Mouse (Mus musculus) forebrain, postnatal 0 days (tissue): ENCODE data around the gene Pwwp2b. TPM values are rescaled to one million over a fixed set of nuclear protein-coding genes. Genes with fewer than 3 reads are reported as not detected.

Experiments
- ATAC-seq: fragments of 200-750 bp; cut with Nextera tagmentation; 2 replicates; pipeline ENCODE4 v1.8.0; 2017; ENCODE audit warnings: mild to moderate bottlenecking, moderate library complexity
- DNase-seq: peaks from one replicate; pipeline ENCODE4 v3.0.0-alpha.2; 2015
- H3K27ac ChIP-seq: fragments of 300-500 bp; sonication (generic); 2 replicates; pipeline ENCODE4 v1.5.1; 2014; ENCODE audit warnings: low read depth, mild to moderate bottlenecking, antibody characterized with exemption, low read length, moderate library complexity, mixed read lengths
- H3K27me3 ChIP-seq: fragments of 300-500 bp; sonication (generic); 2 replicates; pipeline ENCODE4 v1.6.1; 2014; ENCODE audit warnings: mild to moderate bottlenecking, low read length, mixed read lengths; ENCODE audit not compliant: insufficient read depth
- H3K36me3 ChIP-seq: fragments of 300-500 bp; sonication (generic); 2 replicates; pipeline ENCODE4 v1.6.1; 2014; ENCODE audit warnings: mild to moderate bottlenecking, moderate library complexity; ENCODE audit not compliant: insufficient read depth
- H3K4me1 ChIP-seq: fragments of 300-500 bp; sonication (generic); 2 replicates; pipeline ENCODE4 v1.6.1; 2014; ENCODE audit warnings: antibody characterized with exemption; ENCODE audit not compliant: insufficient read depth
- H3K4me2 ChIP-seq: fragments of 300-500 bp; sonication (generic); 2 replicates; pipeline ENCODE4 v1.6.1; 2014; ENCODE audit warnings: low read depth, mild to moderate bottlenecking, moderate library complexity
- H3K4me3 ChIP-seq: fragments of 300-500 bp; sonication (generic); 2 replicates; pipeline ENCODE4 v1.5.1; 2014; ENCODE audit warnings: low read depth, low read length, mixed read lengths
- H3K9ac ChIP-seq: fragments of 300-500 bp; sonication (generic); 2 replicates; pipeline ENCODE4 v1.6.1; 2014; ENCODE audit warnings: mild to moderate bottlenecking
- H3K9me3 ChIP-seq: fragments of 300-500 bp; sonication (generic); 2 replicates; pipeline ENCODE4 v1.6.1; 2016; ENCODE audit warnings: low read length
- CTCF ChIP-seq: sonication (generic); IDR thresholded peaks from 2 replicates; pipeline ENCODE4 v1.5.1; 2016; ENCODE audit warnings: antibody characterized with exemption, control low read depth, low read depth
- whole genome bisulfite sequencing: fragments of 180-500 bp; shearing (Covaris S2); extraction: QIAGEN DNeasy Blood & Tissue Kit; methylation state at CpG from one replicate; pipeline ENCODE4 v1.1.7; 2014; 5-methylcytosine and 5-hydroxymethylcytosine counted together
- polyA plus RNA-seq: library from polyadenylated mRNA; unstranded; fragments of >200 nt; fragmentation: Nextera tagmentation; extraction: Ambion mirVana; gene quantifications from 2 replicates; pipeline ENCODE4 v1.2.1, GENCODE M21; 2015
- total RNA-seq: library from RNA; depleted of rRNA; stranded (reverse); fragments of >200 nt; gene quantifications from 2 replicates; pipeline ENCODE4 v1.2.3, GENCODE M21; 2014

The Pwwp2b gene
- total and polyA plus RNA-seq, 2 experiments from 2014 or later, result 4.3 to 6.3 TPM

- TF ChIP-seq CTCF, result no peak
- peak overlapping the region; percentile 98 for H3K4me2 ChIP-seq
- H3K4me1 ChIP-seq, result peaks cover 22% of the 10 kb centered on the region
- no peaks in the 10 kb centered on the region for H3K9me3 ChIP-seq
- no peaks in the 10 kb centered on the region; the same call in 1 of the 2 replicates for H3K27me3 ChIP-seq
- 42% methylated on average over 7 of the region's 7 CpGs for WGBS
- DNase-seq (no peak), ATAC-seq (no peak; the same call in 1 of the 2 replicates)
- H3K27ac ChIP-seq, result no peak overlapping the region
- peak overlapping the region; percentile 65; the same call in 1 of the 2 replicates for H3K4me3 ChIP-seq
- peak overlapping the region; percentile 72; the same call in 1 of the 2 replicates for H3K9ac ChIP-seq
- H3K36me3 ChIP-seq, result no peaks in the 10 kb centered on the region
These were observed 1.3 kb downstream of the Pwwp2b start for GRCm38 (mm10) chr7:139249406-139250210.

GRCm38 (mm10) chr7:139251881-139252301, 3.6 kb downstream of the Pwwp2b start:
- ATAC-seq, result no peak
- 63% methylated on average over 5 of the region's 5 CpGs for WGBS
- H3K4me1 ChIP-seq, result peaks cover 22% of the 10 kb centered on the region
- H3K4me2 ChIP-seq, result no peak overlapping the region
- no peaks in the 10 kb centered on the region; the same call in 1 of the 2 replicates for H3K27me3 ChIP-seq
- H3K36me3 ChIP-seq, result no peaks in the 10 kb centered on the region; the same call in 1 of the 2 replicates
- TF ChIP-seq CTCF, result no peak
- no peak overlapping the region for H3K27ac ChIP-seq
- H3K4me3 ChIP-seq, result no peak overlapping the region
- peak; percentile 43 for DNase-seq
- H3K9ac ChIP-seq, result no peak overlapping the region
- H3K9me3 ChIP-seq, result no peaks in the 10 kb centered on the region

DNA sequence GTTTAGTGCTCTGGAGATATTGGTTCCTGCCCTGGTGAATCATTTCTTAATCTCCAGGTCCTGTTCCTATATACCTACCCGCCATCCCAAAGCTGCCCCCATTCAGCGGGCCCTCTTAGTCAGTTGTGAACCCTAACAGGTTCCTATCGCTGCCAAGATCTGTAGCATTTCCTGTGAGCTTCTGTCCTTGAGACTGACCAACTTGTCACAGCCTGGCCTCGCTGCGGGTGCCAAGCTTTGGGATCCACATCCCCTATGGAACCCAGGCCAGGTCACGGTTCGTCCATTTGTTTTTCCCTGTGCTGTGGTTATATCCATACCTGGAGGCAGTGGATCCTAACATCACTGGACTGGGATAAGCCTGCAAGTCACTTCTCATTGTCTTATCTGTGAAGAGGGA, 4.3 kb downstream of the Pwwp2b start:
- WGBS, result 92% methylated on average over 7 of the region's 7 CpGs
- no peak overlapping the region for H3K4me3 ChIP-seq
- no peaks in the 10 kb centered on the region; the same call in 1 of the 2 replicates for H3K27me3 ChIP-seq
- no peak overlapping the region for H3K4me2 ChIP-seq
- H3K36me3 ChIP-seq, result no peaks in the 10 kb centered on the region; the same call in 1 of the 2 replicates
- peaks cover 16% of the 10 kb centered on the region for H3K4me1 ChIP-seq
- H3K9ac ChIP-seq, result no peak overlapping the region
- no peak for TF ChIP-seq CTCF
- no peak for DNase-seq
- ATAC-seq, result no peak
- H3K9me3 ChIP-seq, result no peaks in the 10 kb centered on the region
- no peak overlapping the region for H3K27ac ChIP-seq

DNA sequence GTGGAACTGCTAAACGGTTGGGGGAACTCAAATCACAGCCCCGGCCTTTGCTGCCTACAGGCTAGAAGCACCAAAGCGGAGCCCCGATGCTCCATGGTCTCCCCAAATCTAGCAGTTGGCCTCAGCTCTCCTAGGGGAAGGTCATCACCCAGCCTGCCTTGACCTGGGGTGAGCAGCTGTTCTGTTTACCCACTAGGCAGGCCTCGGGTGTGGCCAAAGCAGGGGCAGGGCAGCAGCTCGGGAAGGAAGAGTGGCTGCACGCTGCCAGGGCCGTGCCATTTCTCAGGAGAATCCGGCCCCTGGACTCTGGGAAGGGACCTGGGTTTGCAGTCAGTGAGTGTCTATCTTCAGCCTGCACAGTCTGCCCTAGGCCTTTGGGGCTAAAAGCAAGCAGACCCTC, 4.7 kb downstream of the Pwwp2b start:
- Histone ChIP-seq H3K27ac (no peak overlapping the region), H3K4me2 (no peak overlapping the region), H3K4me3 (no peak overlapping the region), H3K36me3 (no peaks in the 10 kb centered on the region; the same call in 1 of the 2 replicates), H3K9me3 (no peaks in the 10 kb centered on the region), H3K4me1 (peaks cover 12% of the 10 kb centered on the region), H3K27me3 (no peaks in the 10 kb centered on the region; the same call in 1 of the 2 replicates), H3K9ac (no peak overlapping the region)
- DNase-seq (no peak), ATAC-seq (no peak)
- no peak for TF ChIP-seq CTCF
- WGBS, result 74% methylated on average over 9 of the region's 9 CpGs

GRCm38 (mm10) chr7:139253462-139253861, 5.2 kb downstream of the Pwwp2b start:
- Histone ChIP-seq H3K4me3 (no peak overlapping the region), H3K36me3 (no peaks in the 10 kb centered on the region; the same call in 1 of the 2 replicates), H3K4me1 (peaks cover 11% of the 10 kb centered on the region), H3K9me3 (no peaks in the 10 kb centered on the region), H3K27me3 (no peaks in the 10 kb centered on the region; the same call in 1 of the 2 replicates), H3K9ac (no peak overlapping the region), H3K27ac (no peak overlapping the region), H3K4me2 (no peak overlapping the region)
- no peak for DNase-seq
- ATAC-seq, result no peak
- 80% methylated on average over 3 of the region's 3 CpGs for WGBS
- TF ChIP-seq CTCF, result no peak

GRCm38 (mm10) chr7:139254626-139255025, 6.3 kb downstream of the Pwwp2b start:
- DNase-seq (no peak), ATAC-seq (no peak)
- WGBS, result 78% methylated on average over 5 of the region's 5 CpGs
- Histone ChIP-seq H3K27me3 (no peaks in the 10 kb centered on the region), H3K9ac (no peak overlapping the region), H3K9me3 (no peaks in the 10 kb centered on the region), H3K27ac (no peak overlapping the region), H3K4me2 (no peak overlapping the region), H3K4me3 (no peak overlapping the region), H3K36me3 (no peaks in the 10 kb centered on the region; the same call in 1 of the 2 replicates), H3K4me1 (0 out of 2 replicates have a peak, but pooled peaks cover 3% of the 10 kb centered on the region)
- no peak for TF ChIP-seq CTCF
